Mouse (Mus musculus) neural tube, embryonic 10.5 days (tissue): ENCODE results near the gene Gm5934.
"Not testable (repeated sequence)": the region's sequence is repeated elsewhere in the genome, so short reads cannot be mapped to it uniquely, and the experiment has no call there.

Source experiments
- DNase-seq: peaks from one replicate; pipeline ENCODE4 v3.0.0-alpha.2; 2017; ENCODE audit warnings: low spot score; ENCODE audit errors: extremely low spot score

Gm5934 gene

DNA sequence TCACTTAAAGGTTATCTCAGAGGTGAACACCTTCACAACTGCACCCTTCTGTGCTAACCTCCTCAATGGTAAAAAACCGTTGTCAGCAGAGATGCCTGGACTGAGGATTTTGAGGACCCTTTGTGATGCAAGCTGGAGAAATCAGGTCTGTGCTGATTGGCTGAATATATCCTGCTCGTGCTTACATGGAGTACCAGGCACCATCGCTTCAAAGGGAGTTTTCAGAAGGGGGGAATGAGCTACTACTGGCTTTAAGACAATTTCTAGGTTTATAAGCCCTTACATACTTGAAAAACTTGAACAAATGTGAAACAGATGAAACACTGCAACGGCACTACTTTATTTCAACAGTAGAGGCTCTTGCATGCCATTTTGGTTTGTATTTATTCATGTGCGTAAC, at the start of gene Gm5934:
Gene Gm5934 (minus strand): TSS at position 101 of the 400 bp plus-strand sequence.
- not testable (repeated sequence) for DNase-seq
